Mouse (Mus musculus): ENCODE results near the gene Mapk12. TPM values are rescaled to one million over a fixed set of nuclear protein-coding genes. Genes with fewer than 3 reads are reported as not detected.

Gene Mapk12
- polyA plus RNA-seq, 1 experiment: not detected

GRCm38 (mm10) chr15:89106976-89107375, 33.5 kb downstream of the Mapk12 start:
- Histone ChIP-seq H3K4me1 (peaks cover 21% of the 10 kb centered on the region), H3K36me3 (replicated peaks; ENCODE audit: low read length) (peaks cover 100% of the 10 kb centered on the region), H3K27me3 (replicated peaks) (no peaks in the 10 kb centered on the region), H3K9me3 (no peaks in the 10 kb centered on the region), H3K4me3 (replicated peaks) (peak overlapping the region; percentile 60)
- TF ChIP-seq GATA1 (IDR thresholded peaks at IDR 0.05; ENCODE audit: borderline replicate concordance, low read length) (no peak), FLI1 (IDR thresholded peaks at IDR 0.05; ENCODE audit: low read length) (no peak)

DNA sequence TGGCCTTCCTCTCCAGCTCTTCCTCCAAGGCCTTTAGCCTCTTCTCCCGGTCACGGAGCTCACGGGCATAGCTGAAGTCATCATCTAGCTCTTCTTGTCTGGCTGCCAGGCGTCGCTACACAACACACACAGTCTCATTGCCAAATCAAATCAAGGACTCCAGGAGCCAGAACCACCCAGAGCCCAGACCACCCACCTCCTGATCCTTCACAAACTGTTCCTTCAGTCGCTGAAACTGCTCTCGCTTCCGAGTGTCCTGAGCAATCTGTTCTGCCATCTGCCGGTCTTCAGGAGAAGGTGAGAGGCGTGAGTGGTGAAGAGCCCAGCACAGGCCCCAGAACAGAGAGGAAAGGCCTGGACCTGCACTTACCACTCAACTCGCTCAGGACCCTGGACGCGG, 34.4 kb downstream of the Mapk12 start:
- H3K36me3 ChIP-seq (replicated peaks; ENCODE audit: low read length): peaks cover 100% of the 10 kb centered on the region
- H3K4me3 ChIP-seq (replicated peaks): no peak overlapping the region
- peaks cover 22% of the 10 kb centered on the region for H3K4me1 ChIP-seq
- H3K27me3 ChIP-seq (replicated peaks): no peaks in the 10 kb centered on the region
- TF ChIP-seq GATA1 (IDR thresholded peaks at IDR 0.05; ENCODE audit: borderline replicate concordance, low read length): no peak
- no peak for TF ChIP-seq FLI1 (IDR thresholded peaks at IDR 0.05; ENCODE audit: low read length)
- no peaks in the 10 kb centered on the region for H3K9me3 ChIP-seq

DNA sequence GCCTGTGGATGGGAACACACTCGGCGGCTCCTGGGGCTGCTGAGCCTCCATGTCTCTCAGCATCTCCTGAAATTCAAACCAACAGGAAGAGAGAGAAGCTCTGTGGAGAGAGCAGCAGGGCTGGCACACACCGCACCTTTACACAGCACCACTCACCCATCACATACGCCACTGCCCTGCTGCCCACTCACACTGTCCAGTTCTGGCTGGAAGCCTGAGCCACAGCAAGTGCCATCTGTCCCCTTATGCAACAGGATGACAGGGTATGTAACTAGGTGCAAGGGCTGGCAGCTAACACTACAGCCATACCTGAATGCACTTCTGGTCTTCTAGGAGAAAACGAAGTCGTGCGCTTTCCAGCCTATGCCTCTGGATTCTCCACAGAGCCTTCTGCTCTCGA, 36.1 kb downstream of the Mapk12 start:
- H3K4me1 ChIP-seq: peaks cover 27% of the 10 kb centered on the region
- no peak for TF ChIP-seq FLI1 (IDR thresholded peaks at IDR 0.05; ENCODE audit: low read length)
- TF ChIP-seq GATA1 (IDR thresholded peaks at IDR 0.05; ENCODE audit: borderline replicate concordance, low read length): no peak
- H3K27me3 ChIP-seq (replicated peaks): no peaks in the 10 kb centered on the region
- no peak overlapping the region for H3K4me3 ChIP-seq (replicated peaks)
- no peaks in the 10 kb centered on the region for H3K9me3 ChIP-seq
- H3K36me3 ChIP-seq (replicated peaks; ENCODE audit: low read length): peaks cover 100% of the 10 kb centered on the region

DNA sequence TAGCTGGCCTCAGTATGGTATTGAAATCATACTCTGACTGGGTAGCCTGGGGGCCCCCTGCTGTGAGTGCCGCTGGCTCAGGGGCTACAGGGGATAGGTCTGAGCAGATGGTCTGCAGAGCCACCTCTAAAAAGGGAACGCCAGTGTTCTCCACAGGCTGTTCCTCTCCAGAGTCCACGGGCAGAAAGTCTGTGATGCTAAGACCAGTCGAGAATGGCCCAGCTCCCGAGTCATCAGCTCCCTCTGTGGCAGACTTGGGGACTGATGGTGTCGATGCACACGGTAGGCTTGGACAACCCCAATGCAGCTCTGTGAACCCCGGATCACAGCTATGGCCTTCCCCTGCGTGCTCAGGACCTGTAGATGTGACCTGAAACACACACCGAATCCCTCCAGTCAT, 36.6 kb downstream of the Mapk12 start:
- Histone ChIP-seq H3K9me3 (no peaks in the 10 kb centered on the region), H3K4me3 (replicated peaks) (no peak overlapping the region), H3K36me3 (replicated peaks; ENCODE audit: low read length) (peaks cover 100% of the 10 kb centered on the region), H3K27me3 (replicated peaks) (no peaks in the 10 kb centered on the region), H3K4me1 (peaks cover 27% of the 10 kb centered on the region)
- TF ChIP-seq FLI1 (IDR thresholded peaks at IDR 0.05; ENCODE audit: low read length) (no peak), GATA1 (IDR thresholded peaks at IDR 0.05; ENCODE audit: borderline replicate concordance, low read length) (no peak)

GRCm38 (mm10) chr15:89102646-89103045, 37.9 kb downstream of the Mapk12 start:
- H3K4me1 ChIP-seq: peaks cover 24% of the 10 kb centered on the region
- H3K27me3 ChIP-seq (replicated peaks): no peaks in the 10 kb centered on the region
- H3K9me3 ChIP-seq: no peaks in the 10 kb centered on the region
- no peak overlapping the region for H3K4me3 ChIP-seq (replicated peaks)
- H3K36me3 ChIP-seq (replicated peaks; ENCODE audit: low read length): peaks cover 100% of the 10 kb centered on the region
- TF ChIP-seq FLI1 (IDR thresholded peaks at IDR 0.05; ENCODE audit: low read length) (no peak), GATA1 (IDR thresholded peaks at IDR 0.05; ENCODE audit: borderline replicate concordance, low read length) (no peak)

GRCm38 (mm10) chr15:89100823-89101222, 39.7 kb downstream of the Mapk12 start:
- Histone ChIP-seq H3K27me3 (replicated peaks) (no peaks in the 10 kb centered on the region), H3K4me1 (peaks cover 6% of the 10 kb centered on the region), H3K9me3 (no peaks in the 10 kb centered on the region), H3K4me3 (replicated peaks) (no peak overlapping the region), H3K36me3 (replicated peaks; ENCODE audit: low read length) (peaks cover 100% of the 10 kb centered on the region)
- TF ChIP-seq GATA1 (IDR thresholded peaks at IDR 0.05; ENCODE audit: borderline replicate concordance, low read length) (no peak), FLI1 (IDR thresholded peaks at IDR 0.05; ENCODE audit: low read length) (no peak)

- H3K9me3 ChIP-seq: no peaks in the 10 kb centered on the region
- no peaks in the 10 kb centered on the region for H3K27me3 ChIP-seq (replicated peaks)
- H3K4me1 ChIP-seq: peaks cover 10% of the 10 kb centered on the region; the same call in 1 of the 2 replicates
- peaks cover 100% of the 10 kb centered on the region for H3K36me3 ChIP-seq (replicated peaks; ENCODE audit: low read length)
- H3K4me3 ChIP-seq (replicated peaks): no peak overlapping the region
- TF ChIP-seq GATA1 (IDR thresholded peaks at IDR 0.05; ENCODE audit: borderline replicate concordance, low read length) (no peak), FLI1 (IDR thresholded peaks at IDR 0.05; ENCODE audit: low read length) (no peak)
These were observed 41.9 kb downstream of the Mapk12 start for GRCm38 (mm10) chr15:89098616-89099015.

- H3K4me1 ChIP-seq: peaks cover 10% of the 10 kb centered on the region; the same call in 1 of the 2 replicates
- H3K36me3 ChIP-seq (replicated peaks; ENCODE audit: low read length): peaks cover 100% of the 10 kb centered on the region
- H3K4me3 ChIP-seq (replicated peaks): no peak overlapping the region
- no peaks in the 10 kb centered on the region for H3K27me3 ChIP-seq (replicated peaks)
- TF ChIP-seq GATA1 (IDR thresholded peaks at IDR 0.05; ENCODE audit: borderline replicate concordance, low read length): no peak
- TF ChIP-seq FLI1 (IDR thresholded peaks at IDR 0.05; ENCODE audit: low read length): no peak
- no peaks in the 10 kb centered on the region for H3K9me3 ChIP-seq
These were observed 43.1 kb downstream of the Mapk12 start for GRCm38 (mm10) chr15:89097450-89097849.

DNA sequence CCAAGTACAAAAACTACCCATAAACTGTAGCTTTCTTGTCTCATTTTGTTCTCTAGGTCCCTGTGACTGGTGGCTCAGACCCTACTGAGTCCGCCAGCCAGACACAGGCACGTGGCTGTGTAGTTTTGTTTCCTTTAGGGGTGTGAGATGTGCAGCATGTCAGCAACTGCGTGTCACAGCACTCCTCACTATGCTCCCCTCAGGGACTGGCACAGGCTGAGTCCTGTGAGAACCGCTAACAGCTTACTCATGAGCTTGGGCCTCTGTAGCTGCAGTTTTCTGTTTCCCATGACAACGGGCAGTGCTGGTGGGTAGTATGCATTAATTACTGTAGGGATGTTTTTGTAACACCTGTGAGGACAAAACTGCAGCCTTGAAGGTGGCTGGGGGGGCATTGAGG, 48.3 kb downstream of the Mapk12 start:
- no peaks in the 10 kb centered on the region for H3K9me3 ChIP-seq
- peaks cover 38% of the 10 kb centered on the region for H3K4me1 ChIP-seq
- no peak overlapping the region for H3K4me3 ChIP-seq (replicated peaks)
- TF ChIP-seq FLI1 (IDR thresholded peaks at IDR 0.05; ENCODE audit: low read length) (no peak), GATA1 (IDR thresholded peaks at IDR 0.05; ENCODE audit: borderline replicate concordance, low read length) (no peak)
- peaks cover 66% of the 10 kb centered on the region for H3K36me3 ChIP-seq (replicated peaks; ENCODE audit: low read length)
- no peaks in the 10 kb centered on the region for H3K27me3 ChIP-seq (replicated peaks)

GRCm38 (mm10) chr15:89090662-89091061, 49.8 kb downstream of the Mapk12 start:
- no peak overlapping the region for H3K4me3 ChIP-seq (replicated peaks)
- peaks cover 66% of the 10 kb centered on the region for H3K36me3 ChIP-seq (replicated peaks; ENCODE audit: low read length)
- H3K27me3 ChIP-seq (replicated peaks): no peaks in the 10 kb centered on the region
- no peaks in the 10 kb centered on the region for H3K9me3 ChIP-seq
- peaks cover 44% of the 10 kb centered on the region for H3K4me1 ChIP-seq
- TF ChIP-seq FLI1 (IDR thresholded peaks at IDR 0.05; ENCODE audit: low read length): no peak
- no peak for TF ChIP-seq GATA1 (IDR thresholded peaks at IDR 0.05; ENCODE audit: borderline replicate concordance, low read length)
